Mouse (Mus musculus) lung, embryonic 15.5 days (tissue): Measurements from ENCODE around the gene Strip1. TPM values are rescaled to one million over a fixed set of nuclear protein-coding genes. Genes with fewer than 3 reads are reported as not detected.

Experiments
- ATAC-seq: fragments of 200-750 bp; cut with Nextera tagmentation; 2 replicates; pipeline ENCODE4 v1.8.0; 2017; ENCODE audit warnings: moderate number of reproducible peaks, borderline replicate concordance; ENCODE audit not compliant: low FRiP score, low TSS enrichment; ENCODE audit errors: extremely low read depth
- H3K27ac ChIP-seq: fragments of 300-500 bp; sonication (generic); 2 replicates; pipeline ENCODE4 v1.5.1; 2015; ENCODE audit warnings: moderate library complexity, mild to moderate bottlenecking, inconsistent platforms
- H3K27me3 ChIP-seq: fragments of 300-500 bp; sonication (generic); 2 replicates; pipeline ENCODE4 v1.6.1; 2015; ENCODE audit warnings: inconsistent platforms
- H3K36me3 ChIP-seq: fragments of 300-500 bp; sonication (generic); 2 replicates; pipeline ENCODE4 v1.6.1; 2015; ENCODE audit warnings: inconsistent platforms
- H3K4me1 ChIP-seq: fragments of 300-500 bp; sonication (generic); 2 replicates; pipeline ENCODE4 v1.6.1; 2015; ENCODE audit warnings: inconsistent platforms
- H3K4me2 ChIP-seq: fragments of 300-500 bp; sonication (generic); 2 replicates; pipeline ENCODE4 v1.6.1; 2015; ENCODE audit warnings: inconsistent platforms, mild to moderate bottlenecking, moderate library complexity
- H3K4me3 ChIP-seq: fragments of 300-500 bp; sonication (generic); 2 replicates; pipeline ENCODE4 v1.5.1; 2015; ENCODE audit warnings: mild to moderate bottlenecking, inconsistent platforms
- H3K9ac ChIP-seq: fragments of 300-500 bp; sonication (generic); 2 replicates; pipeline ENCODE4 v1.6.1; 2015; ENCODE audit warnings: inconsistent platforms
- H3K9me3 ChIP-seq: fragments of 300-500 bp; sonication (generic); 2 replicates; pipeline ENCODE4 v1.6.1; 2016; ENCODE audit warnings: inconsistent platforms
- WGBS: fragments of 180-500 bp; shearing (Covaris S2); methylation state at CpG from one replicate; pipeline ENCODE4 v1.1.7; 2015; 5-methylcytosine and 5-hydroxymethylcytosine counted together
- polyA plus RNA-seq: library from polyadenylated mRNA; unstranded; fragments of >200 nt; fragmentation: Nextera tagmentation; extraction: Ambion mirVana; gene quantifications from 2 replicates; pipeline ENCODE4 v1.2.1, GENCODE M21; 2015

The Strip1 gene
- polyA plus RNA-seq, 1 experiment from 2014 or later: 46.7 TPM

DNA sequence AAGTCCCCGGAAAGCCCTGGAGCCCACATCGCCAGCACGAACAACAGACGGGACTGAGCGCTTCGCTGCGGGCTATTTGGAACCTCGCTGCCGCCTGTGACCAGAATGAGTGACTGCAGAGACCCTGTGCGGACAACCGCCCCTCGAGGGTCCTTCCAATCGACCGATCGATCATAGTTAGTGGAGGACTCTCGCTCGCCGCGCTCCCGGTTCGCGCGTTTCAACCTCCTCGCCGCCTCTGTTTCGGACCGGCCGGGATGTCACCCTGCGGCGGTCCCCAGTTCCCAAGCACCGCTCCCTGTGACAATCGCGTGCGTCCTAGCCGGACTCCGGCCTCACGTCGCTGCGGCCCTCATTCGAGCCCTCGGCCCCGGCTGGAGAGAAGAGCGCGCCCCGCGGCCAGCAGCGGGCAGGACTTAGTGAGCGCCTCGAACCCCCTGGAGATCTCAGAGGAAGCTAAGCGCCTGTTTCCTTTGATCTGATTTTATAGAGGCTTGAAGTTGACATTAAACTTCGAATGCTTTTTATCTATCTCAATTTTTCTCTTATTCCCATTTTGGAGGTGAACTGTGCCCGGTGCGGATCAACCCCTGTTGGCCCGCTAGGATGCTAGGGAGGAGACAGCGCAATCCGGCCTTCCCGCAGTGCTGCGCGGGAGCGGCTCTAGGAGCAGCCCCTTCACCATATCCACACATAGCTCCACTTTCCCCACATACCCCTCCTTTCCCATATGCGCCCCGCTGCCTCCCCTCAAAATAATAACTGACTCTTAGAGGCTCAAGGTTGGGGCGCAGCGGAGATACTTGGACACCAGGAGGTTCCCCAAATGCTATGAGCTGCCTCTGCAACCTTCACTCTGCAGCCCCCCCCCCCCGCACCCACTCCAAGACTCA lies 48.4 kb downstream of the Strip1 start:
- peaks cover 11% of the 10 kb centered on the region for H3K4me1 ChIP-seq
- H3K4me3 ChIP-seq: peak overlapping the region; percentile 31
- 2% methylated on average over 65 of the region's 65 CpGs for WGBS
- peaks cover 95% of the 10 kb centered on the region for H3K27me3 ChIP-seq
- H3K9ac ChIP-seq: no peak overlapping the region
- no peak overlapping the region for H3K27ac ChIP-seq
- no peaks in the 10 kb centered on the region for H3K9me3 ChIP-seq
- H3K4me2 ChIP-seq: peak overlapping the region; percentile 58
- no peaks in the 10 kb centered on the region for H3K36me3 ChIP-seq
- no peak for ATAC-seq

DNA sequence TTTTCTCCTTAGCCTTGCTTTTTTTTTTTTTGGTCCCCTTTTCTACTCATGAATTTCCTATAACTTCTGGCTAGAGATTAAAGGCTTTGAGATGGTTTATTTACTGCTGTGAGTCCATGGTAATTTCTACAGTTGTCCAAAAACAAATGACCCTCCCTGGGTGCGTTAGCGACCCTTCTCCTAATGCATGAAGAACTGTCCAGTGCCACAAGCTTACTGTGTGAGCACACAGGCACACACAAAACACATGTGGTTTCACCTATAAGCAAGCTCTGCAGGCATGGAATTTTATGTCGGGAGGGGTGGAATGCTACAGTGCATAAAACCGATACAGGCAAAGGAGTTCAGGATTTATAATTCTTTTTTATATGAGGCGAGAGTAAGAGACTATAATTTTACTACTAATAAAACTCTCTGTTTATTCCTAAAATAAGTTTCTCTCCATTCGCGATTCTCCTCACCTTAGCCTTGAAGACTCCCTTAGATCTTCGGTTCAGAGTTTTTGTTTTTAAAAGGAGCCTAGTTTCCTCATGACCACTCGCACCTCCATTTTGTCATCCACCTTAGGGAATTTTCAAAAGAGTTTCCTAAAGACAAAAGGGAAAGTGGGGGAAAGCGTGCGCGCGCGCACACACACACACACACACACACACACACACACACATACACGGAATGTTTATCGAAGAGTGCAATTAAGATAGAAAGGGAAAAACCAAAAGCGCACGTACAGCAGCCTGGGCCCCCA lies 49.2 kb downstream of the Strip1 start:
- Histone ChIP-seq H3K27me3 (peaks cover 87% of the 10 kb centered on the region), H3K9me3 (no peaks in the 10 kb centered on the region), H3K4me1 (peaks cover 11% of the 10 kb centered on the region), H3K27ac (no peak overlapping the region), H3K4me2 (peak overlapping the region; percentile 58), H3K9ac (no peak overlapping the region), H3K4me3 (peak overlapping the region; percentile 31), H3K36me3 (no peaks in the 10 kb centered on the region)
- WGBS: 2% methylated on average over 18 of the region's 18 CpGs
- no peak for ATAC-seq

DNA sequence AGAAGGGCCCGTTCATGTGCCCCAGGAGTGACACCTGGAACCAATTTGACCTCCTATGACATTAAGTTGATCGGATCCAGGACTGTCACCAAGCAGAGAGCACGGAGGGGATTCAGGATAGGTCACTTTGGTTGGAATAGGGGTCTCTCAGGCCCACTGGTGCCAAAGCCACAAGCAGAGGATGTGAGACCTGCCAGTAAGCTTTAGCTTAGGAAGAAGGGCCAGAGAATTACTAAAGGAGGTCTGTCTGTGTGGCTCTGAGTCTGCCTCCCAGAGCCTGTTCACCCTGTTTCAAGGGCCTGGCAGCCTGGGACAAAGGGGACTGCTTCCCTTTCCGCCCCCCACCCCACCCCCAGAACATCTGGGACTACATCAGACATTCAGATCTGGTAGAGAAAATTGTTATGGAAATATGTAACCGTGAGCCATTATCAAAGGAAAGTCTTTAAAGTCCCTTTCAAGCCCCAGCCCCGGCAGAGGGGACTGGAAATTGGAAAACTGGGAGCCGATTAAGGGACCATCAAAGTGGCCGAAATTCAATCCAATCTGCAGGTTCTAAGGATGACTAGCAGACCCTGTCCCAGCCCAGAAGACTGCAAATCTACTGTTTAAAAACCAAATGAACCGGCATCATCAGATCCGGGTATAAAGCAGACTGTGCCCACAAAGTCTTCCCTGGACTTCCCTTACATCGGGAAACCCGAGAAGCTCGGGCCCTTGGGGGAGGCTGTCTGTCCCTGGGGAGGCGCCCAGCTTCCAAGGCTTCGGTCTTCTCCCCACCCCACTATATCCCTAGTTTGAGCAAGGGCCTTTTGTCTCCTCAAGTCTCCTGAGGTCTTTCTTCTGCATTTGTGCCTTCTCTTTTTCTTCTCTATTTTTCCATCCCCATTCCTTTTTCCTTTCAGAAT lies 50.1 kb downstream of the Strip1 start:
- no peak overlapping the region for H3K4me2 ChIP-seq
- no peak overlapping the region for H3K9ac ChIP-seq
- H3K9me3 ChIP-seq: no peaks in the 10 kb centered on the region
- H3K27ac ChIP-seq: no peak overlapping the region
- no peak overlapping the region for H3K4me3 ChIP-seq
- ATAC-seq: no peak
- peaks cover 78% of the 10 kb centered on the region for H3K27me3 ChIP-seq
- WGBS: 6% methylated on average over 15 of the region's 15 CpGs
- H3K36me3 ChIP-seq: no peaks in the 10 kb centered on the region
- H3K4me1 ChIP-seq: peaks cover 11% of the 10 kb centered on the region

DNA sequence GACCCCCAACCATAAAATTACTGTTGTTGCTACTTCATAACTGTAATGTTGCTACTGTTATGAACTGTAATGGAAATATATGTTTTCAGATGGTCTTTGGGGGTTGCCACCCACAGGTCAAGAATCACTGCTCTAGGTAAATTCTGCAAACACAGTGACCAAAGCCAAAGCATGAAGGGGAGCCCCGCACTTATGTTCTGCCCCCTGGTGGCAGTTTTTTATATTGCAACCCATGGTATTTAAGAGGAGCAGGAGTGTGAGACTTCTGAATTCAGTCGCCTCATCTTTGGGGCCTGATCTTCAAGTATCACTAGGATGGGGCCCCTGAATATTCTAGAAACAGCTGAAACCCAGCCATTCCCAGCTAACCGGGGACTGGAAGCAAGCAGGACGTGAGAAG lies 52.0 kb downstream of the Strip1 start:
- Histone ChIP-seq H3K9me3 (no peaks in the 10 kb centered on the region), H3K4me1 (peaks cover 11% of the 10 kb centered on the region), H3K27ac (no peak overlapping the region), H3K4me3 (no peak overlapping the region), H3K27me3 (peaks cover 59% of the 10 kb centered on the region), H3K36me3 (no peaks in the 10 kb centered on the region), H3K9ac (no peak overlapping the region), H3K4me2 (no peak overlapping the region)
- 8% methylated on average over 4 of the region's 4 CpGs for WGBS
- no peak for ATAC-seq

DNA sequence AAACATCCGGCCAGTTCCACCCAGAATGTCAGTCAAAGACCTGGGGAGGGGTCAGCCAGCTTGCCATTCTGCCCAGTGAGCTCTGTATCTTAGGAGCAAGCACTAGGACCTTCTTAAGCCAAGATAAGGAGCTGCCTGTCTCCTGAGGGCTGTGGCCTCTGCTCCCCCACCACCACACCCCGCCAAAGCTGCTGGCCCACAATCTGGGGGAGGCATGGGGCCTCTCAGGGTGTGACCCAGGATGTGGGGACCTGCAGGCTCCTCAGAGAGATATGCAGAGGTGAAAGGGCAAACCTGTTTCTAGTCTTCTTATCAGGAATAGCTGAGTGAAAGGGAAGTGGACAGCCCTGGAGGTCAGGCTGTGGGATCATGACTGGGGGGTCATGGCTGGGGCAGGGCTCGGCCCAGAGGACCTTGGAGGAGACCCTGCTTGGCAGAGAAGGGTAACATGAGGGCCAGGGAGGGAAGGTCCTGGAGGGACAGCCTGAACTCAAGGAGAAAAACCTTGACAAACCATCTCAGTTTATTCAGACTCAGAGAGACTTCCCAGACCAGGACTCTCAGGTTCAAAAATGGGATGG lies 53.6 kb downstream of the Strip1 start:
- no peak for ATAC-seq
- Histone ChIP-seq H3K9ac (no peak overlapping the region), H3K4me2 (no peak overlapping the region), H3K4me3 (no peak overlapping the region), H3K9me3 (no peaks in the 10 kb centered on the region), H3K27me3 (peaks cover 43% of the 10 kb centered on the region), H3K27ac (no peak overlapping the region), H3K4me1 (peaks cover 6% of the 10 kb centered on the region), H3K36me3 (no peaks in the 10 kb centered on the region)
- 19% methylated on average over 3 of the region's 3 CpGs for WGBS

DNA sequence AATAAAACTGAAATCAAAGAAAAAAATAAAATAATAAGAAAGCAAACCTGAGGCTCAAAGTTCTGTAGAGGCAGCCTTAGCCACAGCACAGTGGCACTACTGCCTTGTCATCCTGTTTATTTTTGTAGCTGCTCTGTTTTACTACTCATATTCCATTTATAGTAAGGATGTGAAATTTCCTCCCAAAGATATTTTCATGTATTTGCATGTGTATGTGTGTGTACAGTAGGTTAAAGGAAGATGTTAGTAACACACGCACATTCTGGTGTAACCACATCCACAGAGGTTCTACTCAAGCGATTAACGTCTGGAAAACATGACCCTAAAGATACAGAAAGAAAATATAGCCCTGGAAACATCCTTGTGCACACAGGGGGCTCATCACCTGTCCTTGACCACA lies 54.7 kb downstream of the Strip1 start:
- 73% methylated on average over 3 of the region's 3 CpGs for WGBS
- no peaks in the 10 kb centered on the region for H3K36me3 ChIP-seq
- H3K9ac ChIP-seq: no peak overlapping the region
- no peaks in the 10 kb centered on the region for H3K4me1 ChIP-seq
- ATAC-seq: no peak
- H3K27ac ChIP-seq: no peak overlapping the region
- peaks cover 32% of the 10 kb centered on the region for H3K27me3 ChIP-seq
- no peaks in the 10 kb centered on the region for H3K9me3 ChIP-seq
- no peak overlapping the region for H3K4me3 ChIP-seq
- H3K4me2 ChIP-seq: no peak overlapping the region

DNA sequence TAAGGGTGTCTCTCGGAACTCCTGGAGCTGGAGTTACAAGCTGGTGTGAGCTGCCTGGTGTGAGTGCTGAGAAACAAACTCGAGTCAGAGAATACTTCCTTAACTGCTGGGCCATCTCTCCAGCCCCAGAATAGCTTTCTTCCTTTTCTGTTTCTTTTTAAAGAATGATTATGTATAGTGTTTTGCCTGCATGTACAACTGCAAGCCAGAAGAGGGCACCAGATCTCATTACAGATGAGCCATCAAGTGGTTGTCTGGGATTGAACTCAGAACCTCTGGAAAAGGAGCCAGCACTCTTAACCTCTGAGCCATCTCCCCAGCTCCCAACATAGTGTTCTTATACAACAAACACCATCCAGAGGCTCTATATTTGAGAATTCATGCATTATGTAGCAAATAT lies 60.3 kb downstream of the Strip1 start:
- no peaks in the 10 kb centered on the region for H3K4me1 ChIP-seq
- H3K9ac ChIP-seq: no peak overlapping the region
- WGBS: 44% methylated on average over 2 of the region's 2 CpGs
- H3K4me2 ChIP-seq: no peak overlapping the region
- no peak overlapping the region for H3K27ac ChIP-seq
- no peak overlapping the region for H3K4me3 ChIP-seq
- peaks cover 10% of the 10 kb centered on the region; the same call in 1 of the 2 replicates for H3K27me3 ChIP-seq
- no peak for ATAC-seq
- no peaks in the 10 kb centered on the region for H3K9me3 ChIP-seq
- no peaks in the 10 kb centered on the region for H3K36me3 ChIP-seq

DNA sequence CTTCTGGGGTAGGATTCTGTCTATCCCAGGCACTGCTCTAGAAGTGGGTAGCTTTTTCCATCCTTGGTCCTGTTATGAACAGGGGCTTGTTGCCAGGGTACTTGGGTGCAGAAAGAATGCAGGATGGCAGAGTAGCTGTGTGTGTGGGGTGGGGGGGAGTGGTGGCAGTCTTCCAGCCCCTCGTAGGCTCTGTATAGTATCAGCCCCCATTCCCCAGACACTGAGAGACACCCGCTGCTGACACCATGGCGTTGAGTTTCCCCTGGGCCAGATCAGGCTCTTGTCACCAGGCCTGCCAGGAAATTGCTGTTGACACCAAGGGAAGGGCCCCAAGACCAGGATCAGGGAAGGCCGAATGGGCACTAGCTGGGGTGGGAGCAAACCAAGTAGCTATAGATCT lies 62.8 kb downstream of the Strip1 start:
- Histone ChIP-seq H3K4me2 (no peak overlapping the region), H3K9me3 (no peaks in the 10 kb centered on the region), H3K27me3 (peaks cover 15% of the 10 kb centered on the region; the same call in 1 of the 2 replicates), H3K4me3 (no peak overlapping the region), H3K27ac (no peak overlapping the region), H3K4me1 (no peaks in the 10 kb centered on the region), H3K9ac (no peak overlapping the region), H3K36me3 (no peaks in the 10 kb centered on the region)
- 60% methylated on average over 4 of the region's 4 CpGs for WGBS
- ATAC-seq: peak; percentile 11; the same call in 1 of the 2 replicates

DNA sequence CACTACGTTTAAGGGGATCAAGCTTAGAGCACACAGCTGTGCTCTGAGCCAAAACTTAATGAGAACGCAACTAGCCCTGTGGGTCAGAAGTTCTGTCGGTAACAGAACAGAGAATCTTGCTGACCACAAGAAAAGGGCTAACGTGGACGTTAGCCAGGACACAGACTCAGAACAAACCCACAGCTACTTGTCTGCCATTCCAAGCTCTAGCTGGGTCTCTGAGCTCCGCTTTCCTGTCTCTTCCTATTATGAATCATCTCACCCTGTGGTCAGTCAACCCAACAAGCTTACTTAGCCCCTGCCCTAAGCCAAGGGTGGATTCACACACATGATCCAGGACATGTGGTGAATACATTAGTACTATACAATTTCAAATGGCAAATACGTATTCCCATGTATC lies 63.7 kb downstream of the Strip1 start:
- no peak overlapping the region for H3K27ac ChIP-seq
- 67% methylated on average over 7 of the region's 7 CpGs for WGBS
- H3K4me1 ChIP-seq: no peaks in the 10 kb centered on the region
- no peak overlapping the region for H3K4me2 ChIP-seq
- H3K36me3 ChIP-seq: no peaks in the 10 kb centered on the region
- H3K9me3 ChIP-seq: no peaks in the 10 kb centered on the region
- H3K9ac ChIP-seq: no peak overlapping the region
- H3K4me3 ChIP-seq: no peak overlapping the region
- peaks cover 15% of the 10 kb centered on the region; the same call in 1 of the 2 replicates for H3K27me3 ChIP-seq
- no peak for ATAC-seq

DNA sequence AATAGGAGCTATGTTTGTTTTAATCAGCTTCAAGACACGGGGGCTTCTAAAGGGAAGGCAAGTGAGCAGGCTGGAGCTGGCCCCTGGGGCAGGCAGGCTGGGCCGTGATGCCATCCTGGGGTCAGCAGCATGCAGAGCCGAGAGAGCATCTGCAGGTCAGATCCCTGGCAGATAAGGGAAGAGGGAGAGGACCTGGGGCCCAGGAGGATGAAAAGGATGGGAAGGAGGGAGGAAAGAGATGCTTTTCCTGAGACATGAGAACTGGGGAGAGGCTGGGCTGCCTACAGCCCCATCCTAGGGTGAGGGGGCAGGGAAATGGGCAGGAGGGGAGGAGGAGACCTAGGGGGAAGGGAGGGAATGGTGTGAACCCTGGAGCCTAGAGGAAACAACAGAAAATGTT lies 66.2 kb downstream of the Strip1 start:
- Histone ChIP-seq H3K9me3 (no peaks in the 10 kb centered on the region), H3K27ac (no peak overlapping the region), H3K36me3 (no peaks in the 10 kb centered on the region), H3K4me2 (no peak overlapping the region), H3K4me1 (no peaks in the 10 kb centered on the region), H3K4me3 (no peak overlapping the region), H3K27me3 (peaks cover 15% of the 10 kb centered on the region; the same call in 1 of the 2 replicates), H3K9ac (no peak overlapping the region)
- 17% methylated on average over 3 of the region's 3 CpGs for WGBS
- no peak for ATAC-seq

DNA sequence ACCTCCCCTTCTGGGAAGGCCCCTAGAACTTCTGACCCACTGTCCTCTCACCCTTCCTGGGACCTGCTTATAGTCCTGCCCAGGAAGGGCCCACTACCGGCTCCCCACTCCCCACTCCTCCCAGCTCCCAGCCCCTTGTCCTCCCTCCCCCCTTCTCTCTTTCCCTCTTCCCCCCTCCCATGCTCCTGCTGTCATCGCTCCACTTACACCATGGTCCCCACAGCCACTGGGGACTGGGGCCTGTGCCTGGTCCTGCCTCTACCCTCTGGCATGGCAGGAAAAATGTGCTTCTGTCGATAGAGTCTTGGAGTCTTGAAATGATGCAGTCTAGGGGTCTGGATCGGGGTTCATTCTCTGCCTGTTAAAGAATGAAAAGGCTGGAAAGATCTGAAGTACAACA lies 67.6 kb downstream of the Strip1 start:
- no peaks in the 10 kb centered on the region for H3K36me3 ChIP-seq
- no peak overlapping the region for H3K4me2 ChIP-seq
- no peak overlapping the region for H3K4me3 ChIP-seq
- H3K9me3 ChIP-seq: no peaks in the 10 kb centered on the region
- H3K27ac ChIP-seq: no peak overlapping the region
- peaks cover 13% of the 10 kb centered on the region; the same call in 1 of the 2 replicates for H3K27me3 ChIP-seq
- no peak for ATAC-seq
- H3K9ac ChIP-seq: no peak overlapping the region
- 32% methylated on average over 4 of the region's 4 CpGs for WGBS
- H3K4me1 ChIP-seq: no peaks in the 10 kb centered on the region
